Mouse (Mus musculus): ENCODE results near the gene Ccdc92. TPM values are rescaled to one million over a fixed set of nuclear protein-coding genes. Genes with fewer than 3 reads are reported as not detected.

Gene Ccdc92
- polyA plus RNA-seq, 1 experiment = 6.9 TPM

GRCm38 (mm10) chr5:124844929-124845328 lies 17.3 kb downstream of the Ccdc92 start:
- Histone ChIP-seq H3K36me3 (ENCODE audit: control insufficient read depth, insufficient read depth, low read length) (no peaks in the 10 kb centered on the region), H3K27ac (ENCODE audit: insufficient read depth, low read depth, low read length) (no peak overlapping the region), H3K4me3 (ENCODE audit: insufficient read depth, low read depth, low read length) (no peak overlapping the region), H3K4me1 (ENCODE audit: control insufficient read depth, insufficient read depth, low read length) (no peaks in the 10 kb centered on the region), H3K27me3 (replicated peaks; ENCODE audit: control insufficient read depth, insufficient read depth, low read length) (no peaks in the 10 kb centered on the region)
- no peak for DNase-seq
- 69% methylated on average over 4 of the region's 4 CpGs for WGBS
- no peak for TF ChIP-seq POLR2A (IDR thresholded peaks at IDR 0.05; ENCODE audit: low read depth, low read length)
- no peak for TF ChIP-seq CTCF (conservative IDR thresholded peaks at IDR 0.05; ENCODE audit: insufficient read depth, insufficient read length, low read depth, low read length)

- WGBS = 86% methylated on average over 8 of the region's 8 CpGs
- H3K4me1 ChIP-seq (ENCODE audit: control insufficient read depth, insufficient read depth, low read length) = no peaks in the 10 kb centered on the region
- H3K27me3 ChIP-seq (replicated peaks; ENCODE audit: control insufficient read depth, insufficient read depth, low read length) = no peaks in the 10 kb centered on the region
- no peak overlapping the region for H3K27ac ChIP-seq (ENCODE audit: insufficient read depth, low read depth, low read length)
- no peak overlapping the region for H3K4me3 ChIP-seq (ENCODE audit: insufficient read depth, low read depth, low read length)
- no peaks in the 10 kb centered on the region for H3K36me3 ChIP-seq (ENCODE audit: control insufficient read depth, insufficient read depth, low read length)
- TF ChIP-seq CTCF (conservative IDR thresholded peaks at IDR 0.05; ENCODE audit: insufficient read depth, insufficient read length, low read depth, low read length) = no peak
- no peak for TF ChIP-seq POLR2A (IDR thresholded peaks at IDR 0.05; ENCODE audit: low read depth, low read length)
- no peak for DNase-seq
Measured at GRCm38 (mm10) chr5:124843386-124843785, 18.8 kb downstream of the Ccdc92 start.

- 78% methylated on average over 2 of the region's 2 CpGs for WGBS
- H3K27me3 ChIP-seq (replicated peaks; ENCODE audit: control insufficient read depth, insufficient read depth, low read length) = no peaks in the 10 kb centered on the region
- TF ChIP-seq POLR2A (IDR thresholded peaks at IDR 0.05; ENCODE audit: low read depth, low read length) (no peak), CTCF (conservative IDR thresholded peaks at IDR 0.05; ENCODE audit: insufficient read depth, insufficient read length, low read depth, low read length) (no peak)
- no peak overlapping the region for H3K4me3 ChIP-seq (ENCODE audit: insufficient read depth, low read depth, low read length)
- DNase-seq = no peak
- H3K36me3 ChIP-seq (ENCODE audit: control insufficient read depth, insufficient read depth, low read length) = no peaks in the 10 kb centered on the region
- H3K4me1 ChIP-seq (ENCODE audit: control insufficient read depth, insufficient read depth, low read length) = no peaks in the 10 kb centered on the region
- no peak overlapping the region for H3K27ac ChIP-seq (ENCODE audit: insufficient read depth, low read depth, low read length)
Measured at GRCm38 (mm10) chr5:124840669-124841068, 21.6 kb downstream of the Ccdc92 start.

- H3K4me1 ChIP-seq (ENCODE audit: control insufficient read depth, insufficient read depth, low read length) = no peaks in the 10 kb centered on the region
- H3K27me3 ChIP-seq (replicated peaks; ENCODE audit: control insufficient read depth, insufficient read depth, low read length) = no peaks in the 10 kb centered on the region
- DNase-seq = no peak
- no peak overlapping the region for H3K27ac ChIP-seq (ENCODE audit: insufficient read depth, low read depth, low read length)
- no peak overlapping the region for H3K4me3 ChIP-seq (ENCODE audit: insufficient read depth, low read depth, low read length)
- H3K36me3 ChIP-seq (ENCODE audit: control insufficient read depth, insufficient read depth, low read length) = no peaks in the 10 kb centered on the region
- WGBS = 88% methylated on average over 7 of the region's 7 CpGs
- no peak for TF ChIP-seq CTCF (conservative IDR thresholded peaks at IDR 0.05; ENCODE audit: insufficient read depth, insufficient read length, low read depth, low read length)
Measured at GRCm38 (mm10) chr5:124840202-124840601, 22.0 kb downstream of the Ccdc92 start.

- 49% methylated on average over 4 of the region's 4 CpGs for WGBS
Measured at GRCm38 (mm10) chr5:124836621-124837020, 25.6 kb downstream of the Ccdc92 start.

GRCm38 (mm10) chr5:124836075-124836474 lies 26.1 kb downstream of the Ccdc92 start:
- no peak for DNase-seq
- Histone ChIP-seq H3K36me3 (ENCODE audit: control insufficient read depth, insufficient read depth, low read length) (no peaks in the 10 kb centered on the region), H3K27ac (ENCODE audit: insufficient read depth, low read depth, low read length) (no peak overlapping the region), H3K4me1 (ENCODE audit: control insufficient read depth, insufficient read depth, low read length) (no peaks in the 10 kb centered on the region), H3K27me3 (replicated peaks; ENCODE audit: control insufficient read depth, insufficient read depth, low read length) (no peaks in the 10 kb centered on the region), H3K4me3 (ENCODE audit: insufficient read depth, low read depth, low read length) (no peak overlapping the region)
- 83% methylated on average over 10 of the region's 10 CpGs for WGBS
- TF ChIP-seq CTCF (conservative IDR thresholded peaks at IDR 0.05; ENCODE audit: insufficient read depth, insufficient read length, low read depth, low read length) (no peak), POLR2A (IDR thresholded peaks at IDR 0.05; ENCODE audit: low read depth, low read length) (no peak)

More at GRCm38 (mm10) chr5:124836621-124837020, 25.6 kb downstream of the Ccdc92 start:
- Histone ChIP-seq H3K4me3 (ENCODE audit: insufficient read depth, low read depth, low read length) (no peak overlapping the region), H3K27ac (ENCODE audit: insufficient read depth, low read depth, low read length) (no peak overlapping the region), H3K27me3 (replicated peaks; ENCODE audit: control insufficient read depth, insufficient read depth, low read length) (no peaks in the 10 kb centered on the region), H3K4me1 (ENCODE audit: control insufficient read depth, insufficient read depth, low read length) (no peaks in the 10 kb centered on the region), H3K36me3 (ENCODE audit: control insufficient read depth, insufficient read depth, low read length) (no peaks in the 10 kb centered on the region)
- TF ChIP-seq CTCF (conservative IDR thresholded peaks at IDR 0.05; ENCODE audit: insufficient read depth, insufficient read length, low read depth, low read length) (no peak), POLR2A (IDR thresholded peaks at IDR 0.05; ENCODE audit: low read depth, low read length) (no peak)
- no peak for DNase-seq

- Histone ChIP-seq H3K4me1 (ENCODE audit: control insufficient read depth, insufficient read depth, low read length) (no peaks in the 10 kb centered on the region), H3K27me3 (replicated peaks; ENCODE audit: control insufficient read depth, insufficient read depth, low read length) (no peaks in the 10 kb centered on the region), H3K4me3 (ENCODE audit: insufficient read depth, low read depth, low read length) (no peak overlapping the region), H3K36me3 (ENCODE audit: control insufficient read depth, insufficient read depth, low read length) (no peaks in the 10 kb centered on the region), H3K27ac (ENCODE audit: insufficient read depth, low read depth, low read length) (no peak overlapping the region)
- 94% methylated on average over 15 of the region's 15 CpGs for WGBS
- DNase-seq = no peak
- no peak for TF ChIP-seq POLR2A (IDR thresholded peaks at IDR 0.05; ENCODE audit: low read depth, low read length)
- TF ChIP-seq CTCF (conservative IDR thresholded peaks at IDR 0.05; ENCODE audit: insufficient read depth, insufficient read length, low read depth, low read length) = no peak
Measured at GRCm38 (mm10) chr5:124835218-124835617, 27.0 kb downstream of the Ccdc92 start.

- DNase-seq = no peak
- no peaks in the 10 kb centered on the region for H3K36me3 ChIP-seq (ENCODE audit: control insufficient read depth, insufficient read depth, low read length)
- 85% methylated on average over 12 of the region's 12 CpGs for WGBS
Measured at GRCm38 (mm10) chr5:124830331-124830730, 31.9 kb downstream of the Ccdc92 start.

More at GRCm38 (mm10) chr5:124830331-124830730, 31.9 kb downstream of the Ccdc92 start:
- Histone ChIP-seq H3K4me1 (ENCODE audit: control insufficient read depth, insufficient read depth, low read length) (no peaks in the 10 kb centered on the region), H3K27ac (ENCODE audit: insufficient read depth, low read depth, low read length) (no peak overlapping the region), H3K27me3 (replicated peaks; ENCODE audit: control insufficient read depth, insufficient read depth, low read length) (no peaks in the 10 kb centered on the region), H3K4me3 (ENCODE audit: insufficient read depth, low read depth, low read length) (no peak overlapping the region)
- TF ChIP-seq POLR2A (IDR thresholded peaks at IDR 0.05; ENCODE audit: low read depth, low read length) (no peak), CTCF (conservative IDR thresholded peaks at IDR 0.05; ENCODE audit: insufficient read depth, insufficient read length, low read depth, low read length) (no peak)
